Mouse (Mus musculus) cerebellum, adult 9-10 months (tissue): ENCODE measurements around the gene Lcn12.

Source experiments
- DNase-seq: peaks from one replicate; pipeline ENCODE4 v3.0.0; 2022

Lcn12 gene

DNA sequence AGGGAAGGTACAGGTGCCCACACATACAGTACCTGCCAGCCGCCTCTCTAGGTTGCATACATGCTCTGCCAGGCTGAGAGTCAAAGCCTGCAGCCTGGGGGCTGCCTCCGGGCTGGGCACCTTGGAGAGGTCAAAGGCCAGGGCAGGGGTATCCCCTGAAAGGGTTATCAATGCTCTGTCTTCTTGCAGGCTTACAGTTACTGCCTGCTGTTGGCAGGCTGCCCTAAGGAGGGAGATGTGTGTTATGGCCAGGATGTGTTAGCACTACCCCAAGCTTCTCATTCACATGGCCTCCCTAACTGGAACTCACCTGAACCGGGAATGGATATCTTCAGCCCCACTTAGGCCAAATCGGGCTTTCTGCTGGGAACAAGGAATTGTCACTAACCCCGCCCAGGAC is 33.6 kb downstream of the Lcn12 start:
- no peak for DNase-seq

DNA sequence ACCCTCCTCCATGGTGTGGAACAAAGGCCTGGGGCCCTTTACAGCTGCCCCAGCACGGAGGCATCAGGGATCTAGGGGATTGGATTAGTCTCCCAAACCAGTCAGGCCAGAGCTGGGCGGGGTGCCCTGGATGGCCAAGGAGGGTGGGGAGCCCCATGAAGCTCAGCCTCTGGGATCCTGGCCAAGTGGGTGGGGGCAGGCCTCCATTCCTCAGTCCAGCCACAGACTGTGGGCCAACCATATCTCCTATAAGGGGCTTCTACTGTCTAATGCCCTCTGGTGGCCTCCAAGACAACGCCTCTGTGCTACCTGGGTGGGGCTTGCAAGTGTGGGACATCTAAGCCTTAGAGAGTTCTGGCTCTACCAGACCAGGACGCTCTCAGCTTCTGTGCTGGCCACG is 34.8 kb downstream of the Lcn12 start:
- peak; percentile 70 for DNase-seq

DNA sequence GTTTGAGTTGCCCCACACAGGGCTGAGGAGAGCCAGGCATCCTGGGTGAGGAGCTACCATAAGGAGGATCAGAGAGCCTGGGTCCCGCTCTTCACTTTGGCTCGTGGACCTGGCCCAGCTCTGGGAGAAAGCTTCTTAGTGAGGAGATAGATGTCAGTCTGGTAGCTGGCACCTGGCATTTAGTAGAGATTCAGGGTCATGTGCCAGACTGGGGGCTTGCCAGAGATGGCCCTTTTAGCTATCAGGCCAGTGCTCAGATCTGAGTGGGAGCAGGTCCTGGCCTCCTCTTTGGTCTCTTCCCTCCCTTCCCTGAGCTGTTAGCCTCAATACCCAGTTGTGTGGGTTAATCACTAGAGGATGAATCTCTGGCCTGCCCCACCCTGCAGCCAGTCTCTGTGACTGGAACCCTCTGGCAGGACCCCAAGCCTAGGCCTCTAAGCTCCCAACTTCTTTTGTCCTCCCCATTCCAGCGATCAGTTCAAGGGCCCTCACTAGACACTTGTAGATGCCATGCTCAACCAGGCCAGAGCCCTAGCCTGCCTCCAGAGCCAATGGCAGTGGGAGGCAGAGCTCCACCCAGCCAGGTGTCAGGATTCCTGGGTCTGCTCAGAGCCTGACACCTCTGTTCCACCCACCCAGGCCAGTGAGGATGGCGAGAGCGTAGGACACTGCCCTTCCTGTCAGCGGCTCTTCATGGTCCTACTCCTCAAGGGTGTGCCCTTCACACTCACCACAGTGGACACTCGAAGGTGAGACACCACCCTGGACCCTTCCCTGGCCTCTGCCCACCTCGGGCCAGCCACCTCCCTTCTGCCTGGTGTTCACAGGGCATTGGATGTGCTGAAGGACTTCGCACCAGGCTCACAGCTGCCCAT is 36.5 kb downstream of the Lcn12 start:
- DNase-seq: peak; percentile 74

DNA sequence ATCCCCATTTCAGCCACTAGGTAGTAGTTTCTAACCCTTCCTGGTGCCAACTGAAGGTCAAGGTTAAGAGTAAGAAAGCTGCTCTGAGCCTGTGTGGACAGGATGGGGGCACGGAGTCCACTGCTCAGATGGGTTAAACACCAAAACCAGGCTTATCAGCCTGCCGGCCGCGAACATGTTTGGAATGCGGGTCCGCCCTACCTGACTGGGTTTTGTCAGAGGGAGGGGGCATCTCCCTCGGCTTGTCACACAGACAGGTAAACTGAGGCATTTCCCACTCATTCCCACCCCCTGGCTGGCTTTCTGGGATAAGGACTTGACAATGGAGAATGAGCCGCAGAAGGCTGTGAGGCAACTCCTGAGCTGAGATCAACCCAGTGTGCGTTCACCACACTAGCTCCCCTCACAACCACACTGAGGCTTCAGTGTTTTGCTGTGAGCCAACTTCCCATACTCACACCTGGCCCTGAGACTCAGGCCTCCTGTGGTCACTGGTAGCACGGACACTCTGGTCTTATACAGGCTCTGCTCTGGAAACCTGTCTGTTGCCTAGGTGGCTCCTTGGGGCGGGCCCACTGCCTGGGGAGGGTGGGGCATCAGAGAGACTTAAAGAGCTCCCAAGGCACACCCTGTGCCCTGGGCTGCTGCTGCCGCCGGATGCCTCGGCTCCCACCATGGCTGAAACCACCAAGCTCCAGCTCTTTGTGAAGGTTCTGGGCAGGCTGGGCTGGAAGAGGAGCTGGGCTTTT is 37.3 kb downstream of the Lcn12 start, which contains the start of gene Clic3:
Gene Clic3 (plus strand): TSS at position 634 of the 749 bp plus-strand sequence.
- DNase-seq: peak; percentile 52

DNA sequence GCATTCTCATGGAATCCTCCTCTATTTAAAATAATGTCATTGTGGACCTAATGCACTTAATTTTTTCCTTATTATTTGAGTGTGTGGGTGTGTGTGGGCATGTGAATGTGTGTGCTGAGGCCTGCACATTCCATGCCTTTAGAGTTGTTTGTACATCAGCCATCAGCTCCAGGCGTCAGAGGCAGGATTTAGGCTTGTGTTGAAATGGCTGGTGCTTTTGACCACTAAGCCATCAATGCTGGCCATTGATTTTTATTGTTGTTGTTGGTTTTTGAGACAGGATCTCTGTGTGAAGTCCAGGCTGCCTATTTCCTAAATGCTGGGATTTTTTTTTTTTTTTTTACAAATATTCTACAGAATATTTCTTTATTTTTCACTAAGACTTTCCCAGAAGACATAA is 40.8 kb downstream of the Lcn12 start:
- no peak for DNase-seq

DNA sequence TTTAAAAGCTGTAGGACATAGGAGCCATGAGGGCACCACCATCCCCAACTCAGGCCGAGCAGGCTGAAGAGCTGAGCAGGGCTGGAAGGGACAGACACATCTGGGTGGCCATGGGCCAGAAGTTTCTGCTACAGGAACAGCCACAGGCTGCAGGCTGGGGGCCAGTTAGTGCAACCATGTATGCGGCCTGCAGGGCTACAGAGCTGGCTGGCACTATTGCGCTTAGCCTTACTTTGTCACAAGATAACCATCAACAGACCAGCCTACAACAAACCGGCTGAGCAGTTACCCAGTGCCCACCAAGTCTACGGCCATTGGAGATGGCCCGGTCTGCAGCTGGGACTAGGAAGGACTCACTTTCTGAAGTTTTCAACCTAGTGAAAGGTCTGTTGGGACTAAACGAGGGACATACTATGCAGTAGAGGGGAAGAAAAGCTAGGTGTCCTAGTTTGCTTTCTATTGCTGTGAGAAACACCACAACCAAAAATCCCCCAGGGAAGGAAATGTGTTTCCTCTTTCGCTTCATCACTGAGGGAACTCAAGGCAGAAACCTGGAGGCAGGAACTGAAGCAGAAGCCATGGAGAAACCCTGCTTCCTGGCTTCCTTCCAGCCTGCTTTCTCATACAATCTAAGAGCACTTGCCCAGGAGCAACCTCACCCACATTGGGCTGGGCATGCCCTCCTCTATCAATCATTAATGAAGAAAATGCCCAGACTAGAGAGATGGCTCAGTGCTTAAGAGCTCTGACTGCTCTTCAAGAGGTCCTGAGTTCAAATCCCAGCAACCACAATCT is 42.7 kb downstream of the Lcn12 start:
- no peak for DNase-seq

DNA sequence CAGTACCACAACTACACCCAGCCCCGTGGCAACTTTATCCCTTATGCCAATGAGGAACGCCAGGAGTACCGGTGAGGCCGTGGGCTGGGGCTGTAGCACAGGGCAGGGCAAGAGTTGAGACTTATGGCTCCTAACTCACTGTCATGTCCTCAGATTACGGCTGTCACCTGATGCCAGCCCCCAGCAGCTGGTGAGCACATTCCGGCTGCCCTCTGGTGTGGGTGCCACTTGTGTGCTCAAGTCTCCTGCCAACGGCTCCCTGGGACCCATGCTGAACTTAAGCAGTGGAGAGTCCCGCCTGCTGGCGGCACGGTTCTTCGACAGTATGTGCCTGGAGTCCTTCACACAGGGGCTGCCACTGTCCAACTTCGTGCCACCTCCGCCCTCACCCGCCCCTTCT is 51.0 kb downstream of the Lcn12 start:
- DNase-seq: no peak

DNA sequence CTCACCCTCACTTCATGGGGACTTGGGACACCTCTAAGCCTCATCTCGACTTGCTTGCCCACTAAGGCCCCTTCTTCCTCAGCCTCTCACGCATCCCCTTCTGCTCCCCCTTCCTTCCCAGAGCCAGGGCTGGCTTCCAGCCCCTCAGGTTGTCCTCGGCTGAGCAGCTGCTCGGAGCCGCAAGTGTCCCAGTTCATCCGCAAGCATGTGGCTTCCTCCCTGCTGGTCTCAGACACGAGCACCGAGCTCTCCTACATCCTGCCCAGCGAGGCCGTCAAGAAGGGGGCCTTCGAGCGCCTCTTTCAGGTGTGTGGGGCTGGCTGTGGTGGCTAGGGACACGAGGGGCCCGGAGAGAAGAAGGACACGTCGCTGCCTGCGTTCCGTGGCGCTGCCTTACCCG is 52.6 kb downstream of the Lcn12 start:
- DNase-seq: peak; percentile 55
